Mouse (Mus musculus): ENCODE results near the gene Thbd.

DNA sequence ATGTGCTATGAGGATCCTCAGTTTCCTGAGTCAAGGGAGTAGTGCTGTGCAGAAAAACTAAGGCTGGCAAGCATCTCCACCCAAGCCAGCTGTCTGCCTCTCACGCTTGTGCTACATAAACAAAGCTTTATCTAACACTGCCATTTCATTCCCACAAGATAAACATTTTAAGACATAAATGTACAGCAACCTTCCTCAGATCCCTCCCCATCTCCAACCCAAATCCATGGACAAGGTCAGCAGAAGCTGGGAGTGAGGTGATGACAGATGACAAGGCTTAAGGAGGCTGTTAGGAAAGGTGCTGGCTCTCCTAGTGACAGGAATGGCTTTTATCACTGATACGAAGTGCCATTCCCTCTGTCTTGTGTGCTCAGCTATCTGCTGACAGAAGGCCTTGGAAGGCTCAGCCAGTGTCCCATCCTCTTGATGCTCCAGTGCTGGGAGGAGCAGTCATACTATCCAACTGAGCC, 34.4 kb downstream of the Thbd start:
- no peak for TF ChIP-seq CTCF (IDR thresholded peaks at IDR 0.05; ENCODE audit: extremely low read depth, insufficient read depth, insufficient read length, insufficient replicate concordance)
- no peak for TF ChIP-seq POLR2A (IDR thresholded peaks at IDR 0.05; ENCODE audit: low read depth, low read length)

Data from spleen, adult 2 months (tissue).